Mouse (Mus musculus) limb, embryonic 11.5 days (tissue): Measurements from ENCODE around the gene Krtap28-13. TPM values are rescaled to one million over a fixed set of nuclear protein-coding genes. Genes with fewer than 3 reads are reported as not detected.

Experiments
- ATAC-seq: fragments of 200-750 bp; cut with Nextera tagmentation; 2 replicates; pipeline ENCODE4 v1.8.0; 2017; ENCODE audit warnings: low read depth; ENCODE audit not compliant: insufficient number of reproducible peaks, low FRiP score, low TSS enrichment
- DNase-seq: peaks from one replicate; pipeline ENCODE4 v3.0.0-alpha.2; 2015; ENCODE audit warnings: low spot score
- H3K27ac ChIP-seq: fragments of 300-500 bp; sonication (generic); replicated peaks from 2 replicates; pipeline ENCODE4 v1.5.1; 2014; ENCODE audit warnings: low read depth, mild to moderate bottlenecking, low read length
- H3K27me3 ChIP-seq: fragments of 300-500 bp; sonication (generic); 2 replicates; pipeline ENCODE4 v1.6.1; 2014; ENCODE audit warnings: mild to moderate bottlenecking, low read length, mixed read lengths; ENCODE audit not compliant: control insufficient read depth, insufficient read depth
- H3K36me3 ChIP-seq: fragments of 300-500 bp; sonication (generic); 2 replicates; pipeline ENCODE4 v1.6.1; 2014; ENCODE audit warnings: mild to moderate bottlenecking, low read length, moderate library complexity, mixed read lengths; ENCODE audit not compliant: control insufficient read depth, insufficient read depth
- H3K4me1 ChIP-seq: fragments of 300-500 bp; sonication (generic); 2 replicates; pipeline ENCODE4 v1.6.1; 2014; ENCODE audit warnings: low read length, mixed read lengths; ENCODE audit not compliant: control insufficient read depth, insufficient read depth
- H3K4me2 ChIP-seq: fragments of 300-500 bp; sonication (generic); 2 replicates; pipeline ENCODE4 v1.6.1; 2014; ENCODE audit warnings: low read depth, mild to moderate bottlenecking, moderate library complexity; ENCODE audit not compliant: severe bottlenecking
- H3K4me3 ChIP-seq: fragments of 300-500 bp; sonication (generic); 2 replicates; pipeline ENCODE4 v1.5.1; 2014; ENCODE audit warnings: low read depth, low read length
- H3K9ac ChIP-seq: fragments of 300-500 bp; sonication (generic); 2 replicates; pipeline ENCODE4 v1.6.1; 2014; ENCODE audit warnings: mild to moderate bottlenecking, low read length
- H3K9me3 ChIP-seq: fragments of 300-500 bp; sonication (generic); 2 replicates; pipeline ENCODE4 v1.6.1; 2016; ENCODE audit warnings: low read length; ENCODE audit not compliant: control insufficient read depth
- WGBS: fragments of 180-500 bp; shearing (Covaris S2); extraction: QIAGEN DNeasy Blood & Tissue Kit; methylation state at CpG from one replicate; pipeline ENCODE4 v1.1.7; 2014; 5-methylcytosine and 5-hydroxymethylcytosine counted together
- polyA plus RNA-seq: library from polyadenylated mRNA; unstranded; fragments of >200 nt; fragmentation: Nextera tagmentation; extraction: Ambion mirVana; gene quantifications from 2 replicates; pipeline ENCODE4 v1.2.1, GENCODE M21; 2014

The Krtap28-13 gene
- polyA plus RNA-seq, 1 experiment from 2014 or later = not detected

GRCm38 (mm10) chr1:83067205-83067604 lies 6.5 kb downstream of the Krtap28-13 start:
- no peak overlapping the region for H3K4me2 ChIP-seq
- WGBS = 92% methylated on average over 10 of the region's 10 CpGs
- H3K27ac ChIP-seq = no peak overlapping the region
- ATAC-seq (no peak), DNase-seq (no peak)
- H3K27me3 ChIP-seq = no peaks in the 10 kb centered on the region
- no peaks in the 10 kb centered on the region for H3K4me1 ChIP-seq
- H3K9ac ChIP-seq = no peak overlapping the region
- no peak overlapping the region for H3K4me3 ChIP-seq
- no peaks in the 10 kb centered on the region for H3K9me3 ChIP-seq
- H3K36me3 ChIP-seq = no peaks in the 10 kb centered on the region

- no peak for ATAC-seq
- no peak overlapping the region for H3K4me3 ChIP-seq
These were observed 14.9 kb downstream of the Krtap28-13 start for GRCm38 (mm10) chr1:83075526-83076189.

GRCm38 (mm10) chr1:83076190-83076917 lies 15.6 kb downstream of the Krtap28-13 start:
- Histone ChIP-seq H3K36me3 (no peaks in the 10 kb centered on the region), H3K9me3 (no peaks in the 10 kb centered on the region), H3K4me1 (no peaks in the 10 kb centered on the region), H3K27ac (no peak overlapping the region), H3K27me3 (no peaks in the 10 kb centered on the region), H3K9ac (no peak overlapping the region), H3K4me3 (no peak overlapping the region), H3K4me2 (no peak overlapping the region)
- 45% methylated on average over 11 of the region's 11 CpGs for WGBS
- DNase-seq (peak; percentile 66), ATAC-seq (0 out of 2 replicates have a peak, but pooled peaks have one; percentile 39)

More at GRCm38 (mm10) chr1:83075526-83076189, 14.9 kb downstream of the Krtap28-13 start:
- no peaks in the 10 kb centered on the region for H3K27me3 ChIP-seq
- no peak overlapping the region for H3K27ac ChIP-seq
- no peak for DNase-seq
- H3K4me2 ChIP-seq = no peak overlapping the region
- no peaks in the 10 kb centered on the region for H3K36me3 ChIP-seq
- no peaks in the 10 kb centered on the region for H3K4me1 ChIP-seq
- H3K9ac ChIP-seq = no peak overlapping the region
- H3K9me3 ChIP-seq = no peaks in the 10 kb centered on the region
- WGBS = 47% methylated on average over 15 of the region's 15 CpGs

GRCm38 (mm10) chr1:83077016-83077415 lies 16.3 kb downstream of the Krtap28-13 start:
- no peak for ATAC-seq

GRCm38 (mm10) chr1:83084790-83085189 lies 24.1 kb downstream of the Krtap28-13 start:
- Histone ChIP-seq H3K27me3 (no peaks in the 10 kb centered on the region), H3K4me3 (no peak overlapping the region), H3K27ac (no peak overlapping the region), H3K4me2 (no peak overlapping the region), H3K9me3 (no peaks in the 10 kb centered on the region), H3K36me3 (no peaks in the 10 kb centered on the region), H3K4me1 (no peaks in the 10 kb centered on the region), H3K9ac (no peak overlapping the region)
- DNase-seq (no peak), ATAC-seq (no peak)
- 92% methylated on average over 2 of the region's 2 CpGs for WGBS

More at GRCm38 (mm10) chr1:83077016-83077415, 16.3 kb downstream of the Krtap28-13 start:
- no peak for DNase-seq
- H3K9me3 ChIP-seq = no peaks in the 10 kb centered on the region
- no peaks in the 10 kb centered on the region for H3K4me1 ChIP-seq
- H3K27me3 ChIP-seq = no peaks in the 10 kb centered on the region
- H3K36me3 ChIP-seq = no peaks in the 10 kb centered on the region
- H3K9ac ChIP-seq = no peak overlapping the region
- H3K27ac ChIP-seq = no peak overlapping the region
- no peak overlapping the region for H3K4me3 ChIP-seq
- 81% methylated on average over 6 of the region's 6 CpGs for WGBS
- H3K4me2 ChIP-seq = no peak overlapping the region

GRCm38 (mm10) chr1:83091268-83091667 lies 30.5 kb downstream of the Krtap28-13 start:
- Histone ChIP-seq H3K27ac (no peak overlapping the region), H3K9me3 (no peaks in the 10 kb centered on the region), H3K4me1 (no peaks in the 10 kb centered on the region), H3K36me3 (no peaks in the 10 kb centered on the region), H3K4me2 (no peak overlapping the region), H3K27me3 (no peaks in the 10 kb centered on the region), H3K9ac (no peak overlapping the region), H3K4me3 (no peak overlapping the region)
- no peak for DNase-seq
- ATAC-seq = no peak
- 79% methylated on average over 3 of the region's 3 CpGs for WGBS

- 67% methylated on average over 4 of the region's 4 CpGs for WGBS
- no peaks in the 10 kb centered on the region for H3K9me3 ChIP-seq
- ATAC-seq (no peak), DNase-seq (no peak)
- H3K4me3 ChIP-seq = no peak overlapping the region
- no peak overlapping the region for H3K9ac ChIP-seq
- no peak overlapping the region for H3K4me2 ChIP-seq
- H3K4me1 ChIP-seq = no peaks in the 10 kb centered on the region
- H3K36me3 ChIP-seq = no peaks in the 10 kb centered on the region
- no peaks in the 10 kb centered on the region for H3K27me3 ChIP-seq
- H3K27ac ChIP-seq = no peak overlapping the region
These were observed 36.2 kb downstream of the Krtap28-13 start for GRCm38 (mm10) chr1:83096935-83097334.

GRCm38 (mm10) chr1:83099160-83099559 lies 38.4 kb downstream of the Krtap28-13 start:
- Histone ChIP-seq H3K4me2 (no peak overlapping the region), H3K36me3 (no peaks in the 10 kb centered on the region), H3K27me3 (no peaks in the 10 kb centered on the region), H3K9me3 (no peaks in the 10 kb centered on the region), H3K4me3 (no peak overlapping the region), H3K4me1 (no peaks in the 10 kb centered on the region), H3K9ac (no peak overlapping the region), H3K27ac (no peak overlapping the region)
- DNase-seq (no peak), ATAC-seq (no peak)
- WGBS = 87% methylated on average over 2 of the region's 2 CpGs
